Mouse (Mus musculus) G1E (cell line): ENCODE data around the gene Btbd9. TPM values are rescaled to one million over a fixed set of nuclear protein-coding genes. Genes with fewer than 3 reads are reported as not detected.

Experiments
- ATAC-seq: 2 replicates; pipeline ENCODE4 v1.8.0; 2016; ENCODE audit warnings: mild to moderate bottlenecking; ENCODE audit not compliant: insufficient number of reproducible peaks, poor library complexity, low FRiP score, severe bottlenecking; ENCODE audit errors: extremely low read depth
- DNase-seq: peaks from one replicate; pipeline ENCODE4 v3.0.0; 2012; ENCODE audit warnings: low spot score
- H3K27me3 ChIP-seq: 2 replicates; pipeline ENCODE4 v1.6.1; 2012; ENCODE audit warnings: mild to moderate bottlenecking, low read length, inconsistent platforms; ENCODE audit not compliant: insufficient read depth
- H3K36me3 ChIP-seq: replicated peaks from 2 replicates; pipeline ENCODE3; 2012; ENCODE audit warnings: mild to moderate bottlenecking, inconsistent platforms
- H3K4me1 ChIP-seq: 2 replicates; pipeline ENCODE4 v1.6.1; 2012; ENCODE audit warnings: low read depth, low read length, inconsistent platforms, mixed read lengths; ENCODE audit not compliant: insufficient read depth
- H3K4me3 ChIP-seq: 2 replicates; pipeline ENCODE4 v1.5.1; 2012; ENCODE audit warnings: low read depth, mild to moderate bottlenecking, inconsistent platforms, low read length, moderate library complexity, mixed read lengths
- H3K9me3 ChIP-seq: replicated peaks from 2 replicates; pipeline ENCODE4 v1.6.1; 2012; ENCODE audit warnings: inconsistent platforms
- CTCF ChIP-seq: IDR thresholded peaks from 2 replicates; pipeline ENCODE4 v1.5.1; 2012; ENCODE audit warnings: low read depth, low read length, inconsistent platforms, mixed read lengths
- GATA1 ChIP-seq: IDR thresholded peaks from 2 replicates; pipeline ENCODE4 v1.6.1; 2012; ENCODE audit warnings: borderline replicate concordance, low read length, inconsistent platforms, mixed read lengths
- GATA2 ChIP-seq: IDR thresholded peaks from 2 replicates; pipeline ENCODE4 v1.6.1; 2012; ENCODE audit warnings: low read depth, low read length, inconsistent platforms, borderline replicate concordance
- POLR2AphosphoS5 ChIP-seq: IDR thresholded peaks from 2 replicates; pipeline ENCODE4 v1.6.1; 2012; ENCODE audit warnings: low read depth, low read length, inconsistent platforms; ENCODE audit not compliant: insufficient replicate concordance
- TAL1 ChIP-seq: conservative IDR thresholded peaks from 2 replicates; pipeline ENCODE4 v1.6.1; 2012; ENCODE audit warnings: low read depth, low read length, inconsistent platforms, mixed read lengths
- polyA plus RNA-seq: library from polyadenylated mRNA; stranded (reverse); fragments of >175 nt; gene quantifications from 2 replicates; pipeline ENCODE4 v1.2.3, GENCODE M21; 2012
- total RNA-seq, 2 experiments: library from RNA; stranded (forward) in 1 of 2; stranded (reverse) in 1 of 2; fragments of 200-1000 nt in 1 of 2; fragments of >200 nt in 1 of 2; fragmentation: Nextera tagmentation in 1 of 2; gene quantifications; 2 replicates each; pipeline ENCODE4 v1.2.3; 2014 to 2017

The Btbd9 gene
- total and polyA plus RNA-seq, 3 experiments: 33.6 to 68.4 (median 57.5) TPM

- TF ChIP-seq POLR2AphosphoS5: no peak
- no peak for TF ChIP-seq GATA2
- no peak for TF ChIP-seq GATA1
- TF ChIP-seq TAL1: no peak
- TF ChIP-seq CTCF: no peak
- Histone ChIP-seq H3K9me3 (no peaks in the 10 kb centered on the region), H3K36me3 (peaks cover 13% of the 10 kb centered on the region), H3K4me1 (no peaks in the 10 kb centered on the region), H3K4me3 (no peak overlapping the region), H3K27me3 (no peaks in the 10 kb centered on the region)
- DNase-seq (no peak), ATAC-seq (no peak)
These were observed 145.2 kb downstream of the Btbd9 start for GRCm38 (mm10) chr17:30430961-30431640.

- ATAC-seq (no peak), DNase-seq (no peak)
- no peak overlapping the region for H3K4me3 ChIP-seq
- no peaks in the 10 kb centered on the region for H3K4me1 ChIP-seq
- H3K27me3 ChIP-seq: no peaks in the 10 kb centered on the region
- H3K9me3 ChIP-seq: no peaks in the 10 kb centered on the region
- TF ChIP-seq TAL1: no peak
- TF ChIP-seq CTCF: no peak
- TF ChIP-seq GATA2: no peak
- no peak for TF ChIP-seq POLR2AphosphoS5
- TF ChIP-seq GATA1: no peak
- H3K36me3 ChIP-seq: peaks cover 8% of the 10 kb centered on the region
These were observed 147.6 kb downstream of the Btbd9 start for GRCm38 (mm10) chr17:30428661-30429060.

GRCm38 (mm10) chr17:30423256-30423852, 152.9 kb downstream of the Btbd9 start:
- H3K27me3 ChIP-seq: no peaks in the 10 kb centered on the region
- DNase-seq: no peak
- H3K36me3 ChIP-seq: no peaks in the 10 kb centered on the region
- no peaks in the 10 kb centered on the region for H3K9me3 ChIP-seq
- TF ChIP-seq GATA2 (no peak), CTCF (no peak), POLR2AphosphoS5 (no peak), TAL1 (no peak), GATA1 (no peak)
- no peaks in the 10 kb centered on the region for H3K4me1 ChIP-seq
- no peak for ATAC-seq
- H3K4me3 ChIP-seq: no peak overlapping the region

GRCm38 (mm10) chr17:30422278-30422677, 154.0 kb downstream of the Btbd9 start:
- ATAC-seq: no peak
- H3K36me3 ChIP-seq: no peaks in the 10 kb centered on the region

GRCm38 (mm10) chr17:30421256-30421655, 155.0 kb downstream of the Btbd9 start:
- Histone ChIP-seq H3K27me3 (no peaks in the 10 kb centered on the region), H3K9me3 (no peaks in the 10 kb centered on the region), H3K36me3 (peaks cover 3% of the 10 kb centered on the region), H3K4me1 (no peaks in the 10 kb centered on the region), H3K4me3 (no peak overlapping the region)
- TF ChIP-seq GATA2 (no peak), GATA1 (no peak), POLR2AphosphoS5 (no peak), TAL1 (no peak), CTCF (no peak)
- no peak for ATAC-seq
- DNase-seq: no peak

More at GRCm38 (mm10) chr17:30422278-30422677, 154.0 kb downstream of the Btbd9 start:
- Histone ChIP-seq H3K27me3 (no peaks in the 10 kb centered on the region), H3K9me3 (no peaks in the 10 kb centered on the region), H3K4me1 (no peaks in the 10 kb centered on the region), H3K4me3 (no peak overlapping the region)
- no peak for TF ChIP-seq GATA1
- TF ChIP-seq TAL1: no peak
- no peak for TF ChIP-seq GATA2
- TF ChIP-seq POLR2AphosphoS5: no peak
- DNase-seq: no peak

- no peak for DNase-seq
- TF ChIP-seq CTCF (no peak), GATA1 (no peak), TAL1 (no peak), GATA2 (no peak)
- no peaks in the 10 kb centered on the region for H3K4me1 ChIP-seq
- no peaks in the 10 kb centered on the region for H3K9me3 ChIP-seq
- H3K27me3 ChIP-seq: no peaks in the 10 kb centered on the region
- no peak for ATAC-seq
- H3K4me3 ChIP-seq: no peak overlapping the region
- H3K36me3 ChIP-seq: peaks cover 8% of the 10 kb centered on the region
These were observed 156.8 kb downstream of the Btbd9 start for GRCm38 (mm10) chr17:30419494-30419893.
